Mouse (Mus musculus): ENCODE results near the gene Drg2.

DNA sequence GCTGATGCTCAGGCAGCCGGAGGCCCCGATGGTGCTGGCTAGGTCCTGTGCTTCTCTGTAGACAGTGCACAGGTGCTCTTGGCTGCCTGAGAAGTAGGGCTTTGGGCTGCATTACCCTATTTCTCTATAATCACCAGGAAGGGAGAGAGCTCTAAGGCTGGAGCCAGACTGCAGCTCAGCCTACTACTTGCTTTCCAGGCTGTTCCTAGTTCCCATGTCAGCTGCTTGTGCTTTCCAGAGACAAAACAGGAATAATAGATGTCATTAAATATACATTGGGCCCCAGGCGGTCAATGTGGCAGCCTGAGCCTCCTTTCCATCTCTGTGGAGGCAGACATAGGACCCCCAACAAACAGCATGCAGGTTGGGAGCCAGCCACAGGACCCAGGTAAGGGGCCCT is 14.6 kb downstream of the Drg2 start, which contains the start of gene Myo15:
- TF ChIP-seq CTCF (IDR thresholded peaks at IDR 0.05; ENCODE audit: borderline replicate concordance, extremely low read depth, insufficient read depth, insufficient read length) = no peak
- no peak for TF ChIP-seq POLR2A (IDR thresholded peaks at IDR 0.05; ENCODE audit: borderline replicate concordance, extremely low read depth, insufficient read depth, insufficient read length, poor library complexity, severe bottlenecking)

Measured in brain, embryonic 14.5 days (tissue).